16 mouse cellular contexts compared by ENCODE assay signal in genomic region chr12:50538296-50538965, GRCm38 (mm10).
A peak's percentile ranks its signal among the peaks of the same experiment; 100 is the strongest.
DNase-seq lines count a peak whose midpoint lies in the region; ATAC-seq lines count a peak whose summit lies in the region.
"Had no signal": no experiment of that assay in that cellular context is flagged by ENCODE, and none has a peak within 500 bp of the region (broad histone marks: within the 10 kb centered on the region; RNA-seq: fewer than 3 reads in every experiment).

No protein-coding gene starts in this region.

- H3K9ac ChIP-seq in hindbrain, embryonic 16.5 days (ENCODE audit: low read depth, low read length), result no peak overlapping the region
- H3K9ac ChIP-seq in hindbrain, embryonic 11.5 days (ENCODE audit: low read depth, low read length), result no peak overlapping the region
- H3K9ac ChIP-seq in neural tube, embryonic 14.5 days (replicated peaks; ENCODE audit: low read depth, low read length), result no peak overlapping the region
- H3K9ac ChIP-seq: heart, embryonic 12.5 days; kidney, embryonic 15.5 days; lung, embryonic 14.5 days had no signal

- no peaks in the 10 kb centered on the region for H3K4me1 ChIP-seq in hindbrain, embryonic 16.5 days (ENCODE audit: control insufficient read depth, insufficient read depth, low read depth, low read length)
- no peaks in the 10 kb centered on the region for H3K4me1 ChIP-seq in hindbrain, embryonic 11.5 days (replicated peaks; ENCODE audit: control insufficient read depth, insufficient read depth, low read length)
- H3K4me1 ChIP-seq in neural tube, embryonic 14.5 days (ENCODE audit: control insufficient read depth, insufficient read depth, low read length), result no peaks in the 10 kb centered on the region
- H3K4me1 ChIP-seq: heart, embryonic 12.5 days; kidney, embryonic 15.5 days had no signal

- H3K9me3 ChIP-seq in hindbrain, embryonic 16.5 days (ENCODE audit: control insufficient read depth, low read length), result no peaks in the 10 kb centered on the region
- no peaks in the 10 kb centered on the region for H3K9me3 ChIP-seq in hindbrain, embryonic 11.5 days (ENCODE audit: control insufficient read depth, low read length)
- no peaks in the 10 kb centered on the region for H3K9me3 ChIP-seq in neural tube, embryonic 14.5 days (ENCODE audit: control insufficient read depth, low read length)
- H3K9me3 ChIP-seq: heart, embryonic 12.5 days; kidney, embryonic 15.5 days had no signal

- H3K27ac ChIP-seq in hindbrain, embryonic 16.5 days (ENCODE audit: low read depth, low read length), result no peak overlapping the region
- no peak overlapping the region for H3K27ac ChIP-seq in hindbrain, embryonic 11.5 days (ENCODE audit: low read depth, low read length)
- no peak overlapping the region for H3K27ac ChIP-seq in neural tube, embryonic 14.5 days (ENCODE audit: low read depth, low read length)
- H3K27ac ChIP-seq: kidney, embryonic 15.5 days; macrophage had no signal

- no peaks in the 10 kb centered on the region for H3K27me3 ChIP-seq in hindbrain, embryonic 16.5 days (replicated peaks; ENCODE audit: control insufficient read depth, insufficient read depth, low read length)
- no peaks in the 10 kb centered on the region for H3K27me3 ChIP-seq in hindbrain, embryonic 11.5 days (ENCODE audit: control insufficient read depth, insufficient read depth, low read length)
- H3K27me3 ChIP-seq in neural tube, embryonic 14.5 days (ENCODE audit: control insufficient read depth, insufficient read depth, low read length), result no peaks in the 10 kb centered on the region
- H3K27me3 ChIP-seq: heart, embryonic 12.5 days; kidney, embryonic 15.5 days had no signal

- DNase-seq in hindbrain, embryonic 11.5 days (ENCODE audit: low spot score), result no peak
- no peak for DNase-seq in neural tube, embryonic 10.5 days (ENCODE audit: extremely low spot score, low spot score)
- DNase-seq in left cerebral cortex, adult 18-20 months (ENCODE audit: low spot score in 2 of 2), result peak; percentile 15 to 45
- DNase-seq in right cerebral cortex, postnatal 36 days (ENCODE audit: low spot score in 2 of 2), result peak; percentile 30 to 72
- no peak for DNase-seq in gastrocnemius, postnatal 10 days
- no peak for DNase-seq in adrenal gland, postnatal 10 days
- DNase-seq: cerebellum, adult 9-10 months; heart, postnatal 4 days; lung, embryonic 14.5 days; thymus, adult 2 months had no signal

- H3K4me2 ChIP-seq in hindbrain, embryonic 16.5 days (ENCODE audit: low read length), result no peak overlapping the region
- no peak overlapping the region for H3K4me2 ChIP-seq in hindbrain, embryonic 11.5 days (replicated peaks; ENCODE audit: low read depth, low read length)
- no peak overlapping the region for H3K4me2 ChIP-seq in neural tube, embryonic 14.5 days (ENCODE audit: low read depth, low read length)
- H3K4me2 ChIP-seq: heart, embryonic 12.5 days; kidney, embryonic 15.5 days; liver, embryonic 11.5 days; lung, embryonic 14.5 days had no signal

- H3K36me3 ChIP-seq in hindbrain, embryonic 16.5 days (ENCODE audit: control insufficient read depth, insufficient read depth, low read length), result no peaks in the 10 kb centered on the region
- H3K36me3 ChIP-seq in hindbrain, embryonic 11.5 days (ENCODE audit: control insufficient read depth, insufficient read depth, low read length), result no peaks in the 10 kb centered on the region
- no peaks in the 10 kb centered on the region for H3K36me3 ChIP-seq in neural tube, embryonic 14.5 days (ENCODE audit: control insufficient read depth, insufficient read depth, low read length)
- H3K36me3 ChIP-seq: heart, embryonic 12.5 days; kidney, embryonic 15.5 days had no signal

- ATAC-seq in hindbrain, embryonic 16.5 days, result 0 out of 2 replicates have a peak, but pooled peaks have one; percentile 34
- no peak for ATAC-seq in hindbrain, embryonic 11.5 days (ENCODE audit: low FRiP score)
- ATAC-seq in neural tube, embryonic 14.5 days (ENCODE audit: low read depth), result peak; percentile 74

- H3K4me3 ChIP-seq in hindbrain, embryonic 16.5 days (ENCODE audit: low read length), result no peak overlapping the region
- no peak overlapping the region for H3K4me3 ChIP-seq in hindbrain, embryonic 11.5 days (ENCODE audit: low read depth, low read length)
- H3K4me3 ChIP-seq in neural tube, embryonic 14.5 days (ENCODE audit: low read depth, low read length), result no peak overlapping the region
- H3K4me3 ChIP-seq: heart, embryonic 12.5 days; kidney, embryonic 15.5 days had no signal

- 56% methylated on average over 3 of the region's 3 CpGs for WGBS in hindbrain, embryonic 16.5 days
- WGBS in hindbrain, embryonic 11.5 days, result 83% methylated on average over 3 of the region's 3 CpGs
- 67% methylated on average over 3 of the region's 3 CpGs for WGBS in neural tube, embryonic 14.5 days

Comparison
In these comparisons a context has a peak if more than half of its experiments do, and no peak if none do; other contexts are left out.
1. DNase-seq: peak in left cerebral cortex, adult 18-20 months (2 of 2) and right cerebral cortex, postnatal 36 days (2 of 2); none in hindbrain, embryonic 11.5 days (single experiment), neural tube, embryonic 10.5 days (single experiment), gastrocnemius, postnatal 10 days (single experiment) and adrenal gland, postnatal 10 days (single experiment).